In genomic region chr11:119047261-119048132, GRCm38 (mm10) we compare ENCODE assay signal across 9 mouse cellular contexts. TPM values are rescaled to one million over a fixed set of nuclear protein-coding genes. Genes with fewer than 3 reads are reported as not detected.
DNase-seq lines count a peak whose midpoint lies in the region; ATAC-seq lines count a peak whose summit lies in the region.
"Had no signal": no experiment of that assay in that cellular context is flagged by ENCODE, and none has a peak within 500 bp of the region (broad histone marks: within the 10 kb centered on the region; RNA-seq: fewer than 3 reads in every experiment).

No protein-coding gene starts in this region.

- ATAC-seq in forebrain, embryonic 12.5 days (ENCODE audit: low FRiP score) = no peak
- no peak for ATAC-seq in neural tube, embryonic 13.5 days (ENCODE audit: low read depth)
- no peak for ATAC-seq in activated CD4-positive, CD25-positive, alpha-beta regulatory T cell, adult 4 months

- H3K9ac ChIP-seq in forebrain, embryonic 12.5 days = 0 out of 2 replicates have a peak overlapping the region, but pooled peaks have one; percentile 43
- H3K9ac ChIP-seq in neural tube, embryonic 13.5 days = 0 out of 2 replicates have a peak overlapping the region, but pooled peaks have one; percentile 65

- peak overlapping the region; percentile 38 for H3K4me3 ChIP-seq in forebrain, embryonic 12.5 days (replicated peaks)
- H3K4me3 ChIP-seq in neural tube, embryonic 13.5 days = peak overlapping the region; percentile 40; the same call in 1 of the 2 replicates

- H3K9me3 ChIP-seq in forebrain, embryonic 12.5 days = no peaks in the 10 kb centered on the region
- no peaks in the 10 kb centered on the region for H3K9me3 ChIP-seq in neural tube, embryonic 13.5 days

- peaks cover 49% of the 10 kb centered on the region for H3K4me1 ChIP-seq in forebrain, embryonic 12.5 days
- H3K4me1 ChIP-seq in neural tube, embryonic 13.5 days (replicated peaks) = peaks cover 54% of the 10 kb centered on the region

- WGBS in forebrain, embryonic 12.5 days = under 1% methylated on average over 42 of the region's 43 CpGs
- WGBS in neural tube, embryonic 13.5 days = under 1% methylated on average over 43 of the region's 43 CpGs

- peak; percentile 60 for DNase-seq in thymus, postnatal 14 days
- no peak for DNase-seq in thymus, adult 18-20 months
- DNase-seq in kidney, postnatal 10 days = peak; percentile 63
- no peak for DNase-seq in gastrocnemius, postnatal 10 days
- no peak for DNase-seq in left cerebral cortex, adult 11 months (ENCODE audit: low spot score)

- H3K36me3 ChIP-seq in forebrain, embryonic 12.5 days (replicated peaks) = no peaks in the 10 kb centered on the region
- no peaks in the 10 kb centered on the region for H3K36me3 ChIP-seq in neural tube, embryonic 13.5 days

- peak overlapping the region; percentile 63 for H3K4me2 ChIP-seq in forebrain, embryonic 12.5 days
- H3K4me2 ChIP-seq in neural tube, embryonic 13.5 days = peak overlapping the region; percentile 72

- H3K27me3 ChIP-seq in forebrain, embryonic 12.5 days = peaks cover 100% of the 10 kb centered on the region
- peaks cover 99% of the 10 kb centered on the region for H3K27me3 ChIP-seq in neural tube, embryonic 13.5 days

- 0 out of 2 replicates have a peak overlapping the region, but pooled peaks have one; percentile 5 for H3K27ac ChIP-seq in forebrain, embryonic 12.5 days
- H3K27ac ChIP-seq in neural tube, embryonic 13.5 days (replicated peaks) = no peak overlapping the region

RNA-seq across cellular contexts. Expression of gene Cbx8, which starts 6.7 kb away (rescaled TPM):
- 11.5 and 11.7 TPM in 2 replicates for polyA plus RNA-seq in forebrain, embryonic 12.5 days (2016; fragmentation: Nextera tagmentation; extraction: Ambion mirVana)
- 7.0 and 8.5 TPM in 2 replicates for polyA plus RNA-seq in neural tube, embryonic 13.5 days (2015; fragmentation: Nextera tagmentation; extraction: Ambion mirVana)
- total RNA-seq in gastrocnemius, postnatal 10 days (2021) = 1 to 10 TPM; 2.3 to 4.7 TPM
- polyA plus RNA-seq in activated CD4-positive, CD25-positive, alpha-beta regulatory T cell, adult 4 months (2017; shearing (Covaris generic)) = 1 to 10 TPM; 5.3 to 7.5 TPM

RNA-seq across cellular contexts. Expression of gene Cbx2, which starts 24.7 kb away (rescaled TPM):
- 84.2 and 89.3 TPM in 2 replicates for polyA plus RNA-seq in forebrain, embryonic 12.5 days (2016; fragmentation: Nextera tagmentation; extraction: Ambion mirVana)
- 17.4 and 21.4 TPM in 2 replicates for polyA plus RNA-seq in neural tube, embryonic 13.5 days (2015; fragmentation: Nextera tagmentation; extraction: Ambion mirVana)
- total RNA-seq in gastrocnemius, postnatal 10 days (2021) = 1 to 10 TPM; 2.3 to 3.0 TPM
- polyA plus RNA-seq in activated CD4-positive, CD25-positive, alpha-beta regulatory T cell, adult 4 months (2017; shearing (Covaris generic)) = 1 to 10 TPM; 1.1 to 1.4 TPM

RNA-seq across cellular contexts. Expression of gene Cbx4, which starts 38.5 kb away (rescaled TPM):
- 12.7 and 14.5 TPM in 2 replicates for polyA plus RNA-seq in forebrain, embryonic 12.5 days (2016; fragmentation: Nextera tagmentation; extraction: Ambion mirVana)
- 14.8 and 16.5 TPM in 2 replicates for polyA plus RNA-seq in neural tube, embryonic 13.5 days (2015; fragmentation: Nextera tagmentation; extraction: Ambion mirVana)
- 1 to 10 TPM; 6.2 to 9.1 TPM for total RNA-seq in gastrocnemius, postnatal 10 days (2021)
- 1 to 10 TPM; 2.0 to 2.4 TPM for polyA plus RNA-seq in activated CD4-positive, CD25-positive, alpha-beta regulatory T cell, adult 4 months (2017; shearing (Covaris generic))

RNA-seq across cellular contexts. Expression of gene Enpp7, which starts 59.5 kb away (rescaled TPM):
- polyA plus RNA-seq in forebrain, embryonic 12.5 days (2016; fragmentation: Nextera tagmentation; extraction: Ambion mirVana) = not detected in 2 replicates
- polyA plus RNA-seq in neural tube, embryonic 13.5 days (2015; fragmentation: Nextera tagmentation; extraction: Ambion mirVana) = not detected in 2 replicates
- not detected for total RNA-seq in gastrocnemius, postnatal 10 days (2021)
- not detected for polyA plus RNA-seq in activated CD4-positive, CD25-positive, alpha-beta regulatory T cell, adult 4 months (2017; shearing (Covaris generic))
- total RNA-seq: liver, adult 2 months had no signal
- polyA plus RNA-seq: liver, adult 2 months had no signal

Comparison
In these comparisons a context has a peak if more than half of its experiments do, and no peak if none do; other contexts are left out.
1. DNase-seq: peak in thymus, postnatal 14 days (single experiment) and kidney, postnatal 10 days (single experiment); none in thymus, adult 18-20 months (0 of 2), gastrocnemius, postnatal 10 days (single experiment) and left cerebral cortex, adult 11 months (single experiment).